Mouse (Mus musculus) effector memory CD4-positive, alpha-beta T cell, adult 7 months (primary cell): Measurements from ENCODE around the gene Samd15. TPM values are rescaled to one million over a fixed set of nuclear protein-coding genes. Genes with fewer than 3 reads are reported as not detected.

ENCODE experiments used
- polyA plus RNA-seq: library from polyadenylated mRNA; unstranded; fragments of 100-300 nt; shearing (Covaris generic); gene quantifications from one replicate; pipeline ENCODE4 v1.2.1, GENCODE M21; 2017

The Samd15 gene
- polyA plus RNA-seq, result 2.4 TPM

DNA sequence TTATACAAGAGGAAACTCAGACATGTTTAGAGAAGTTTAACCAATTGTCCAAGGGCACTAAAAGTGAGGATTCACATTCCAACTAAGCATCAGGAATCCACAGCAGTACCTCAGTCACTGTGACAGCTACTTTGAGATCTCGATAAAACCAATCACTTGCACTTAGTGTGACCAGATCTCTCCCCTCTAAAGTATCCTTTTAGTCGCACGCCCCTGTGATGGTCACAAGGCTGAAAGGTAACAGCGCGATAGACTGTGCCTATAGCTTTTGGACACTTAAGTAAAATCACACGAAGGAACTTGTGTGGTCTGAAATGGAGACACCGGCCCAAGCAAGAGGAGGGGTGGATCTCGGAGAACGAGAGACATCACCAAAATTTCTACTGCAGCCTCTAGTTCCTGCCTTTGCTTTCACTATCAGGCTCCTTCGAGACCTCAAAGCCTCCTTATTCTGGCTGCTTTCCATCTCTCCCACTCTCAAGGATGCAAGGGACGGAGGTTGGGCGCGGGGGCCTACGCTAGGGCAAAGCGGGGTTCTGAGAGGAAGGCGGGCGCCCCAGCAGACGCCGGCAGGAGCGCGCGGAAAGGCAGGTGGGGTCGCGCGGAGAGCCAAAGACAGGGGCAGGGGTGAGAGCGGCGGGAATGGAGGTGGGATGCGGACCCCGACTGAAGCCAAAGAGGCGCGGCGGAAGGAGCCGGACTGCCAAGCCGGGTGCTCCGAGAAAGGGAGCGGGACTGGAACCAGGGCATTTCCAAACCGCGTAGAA, at the start of gene Samd15:
TSS of gene Samd15 (plus strand) at position 518 of the 767 bp plus-strand sequence.

DNA sequence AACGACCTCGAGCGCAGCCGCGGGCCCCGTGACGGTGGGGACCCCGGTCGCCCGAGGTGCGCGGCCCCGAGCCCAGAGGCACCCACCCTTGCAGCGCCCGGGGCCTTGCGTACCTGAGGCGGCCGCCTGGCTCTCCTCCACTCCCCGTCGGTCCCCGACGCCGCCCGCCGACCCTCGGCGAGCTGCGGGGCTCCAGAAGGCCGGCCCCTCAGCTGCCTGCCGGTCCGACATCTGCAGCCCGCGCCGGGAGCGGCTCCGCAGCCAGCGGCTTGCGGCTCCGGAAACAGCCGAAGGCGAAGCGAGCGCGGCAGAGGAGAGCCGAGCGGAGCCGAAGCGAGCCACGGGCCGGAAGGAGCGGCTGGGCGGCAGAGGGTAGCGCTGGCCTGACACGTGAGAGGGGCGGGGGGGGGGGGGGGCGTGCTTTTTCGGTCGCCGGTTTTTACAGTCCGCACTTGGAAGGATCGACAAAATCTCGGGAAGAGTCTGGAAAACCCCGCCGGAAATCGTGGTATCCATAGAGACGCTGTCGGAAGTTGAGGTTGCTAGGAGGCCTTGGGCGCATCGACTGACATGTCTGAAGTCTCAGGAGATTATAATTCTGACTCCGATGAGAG, 557 bp downstream of the Samd15 start, which contains the start of gene Tmed8:
TSS of gene Tmed8 (minus strand) at position 482 of the 614 bp plus-strand sequence.

DNA sequence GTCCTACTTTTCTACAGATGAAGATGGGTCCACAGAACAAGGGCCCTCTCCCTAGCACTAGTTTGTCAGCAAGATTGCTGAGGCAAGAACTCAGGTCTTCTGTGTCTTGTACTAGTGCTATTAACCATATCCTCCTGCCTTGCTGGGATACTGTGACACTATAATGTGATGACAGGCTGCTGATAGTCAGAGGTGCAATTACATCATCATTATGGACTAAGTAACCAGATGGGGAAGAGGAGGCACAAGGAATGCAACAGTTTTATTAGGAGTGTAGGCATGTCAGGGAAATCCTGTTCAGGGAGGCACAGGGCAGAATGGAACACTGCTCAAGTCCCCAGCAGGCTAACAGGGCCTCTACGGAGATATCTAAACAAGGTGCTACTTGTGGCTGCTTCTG, 39.1 kb downstream of the Samd15 start, which contains the start of gene Noxred1:
TSS of gene Noxred1 (minus strand) at position 101 of the 400 bp plus-strand sequence.

Other genes with a start within 250 kb of the Samd15 start
- gene Zdhhc22, start 209.3 kb upstream of the Samd15 start, polyA plus RNA-seq, result 0.79 TPM
- gene Tmem63c, start 178.4 kb upstream of the Samd15 start, polyA plus RNA-seq, result 0.29 TPM
- gene Ngb, start 97.2 kb upstream of the Samd15 start, polyA plus RNA-seq, result not detected
- 7.7 TPM for gene Gstz1, start 52.6 kb upstream of the Samd15 start, polyA plus RNA-seq
- 4.3 TPM for gene Pomt2, start 51.8 kb upstream of the Samd15 start, polyA plus RNA-seq
- gene Tmed8, start 731 bp downstream of the Samd15 start, polyA plus RNA-seq, result 7.9 TPM
- 0.45 TPM for gene Noxred1, start 39.0 kb downstream of the Samd15 start, polyA plus RNA-seq
- 19.8 TPM for gene Vipas39, start 66.5 kb downstream of the Samd15 start, polyA plus RNA-seq
- gene Ahsa1, start 66.8 kb downstream of the Samd15 start, polyA plus RNA-seq, result 153 TPM
- not detected for gene Ism2, start 100.0 kb downstream of the Samd15 start, polyA plus RNA-seq
- 138 TPM for gene Sptlc2, start 188.6 kb downstream of the Samd15 start, polyA plus RNA-seq
- gene Slirp, start 244.2 kb downstream of the Samd15 start, polyA plus RNA-seq, result 46.1 TPM
- 68.3 TPM for gene Alkbh1, start 244.3 kb downstream of the Samd15 start, polyA plus RNA-seq